Mouse (Mus musculus): ENCODE measurements around the gene Cdk8. TPM values are rescaled to one million over a fixed set of nuclear protein-coding genes. Genes with fewer than 3 reads are reported as not detected.
A peak's percentile ranks its signal among the peaks of the same experiment; 100 is the strongest.
"Not testable (repeated sequence)": the region's sequence is repeated elsewhere in the genome, so short reads cannot be mapped to it uniquely, and the experiment has no call there.

Gene Cdk8
- total RNA-seq (2021), result 10 to 100 TPM; 37.5 to 43.2 TPM

- DNase-seq (ENCODE audit: low spot score in 2 of 2), result peak; percentile 93 to 94
- intact Hi-C loops (cut with DNase I), result loop anchor here (1.0 to 5.0 kb wide), 2 partner anchors 18 to 61 kb away; no protein-coding TSS in a partner anchor
Observed at GRCm38 (mm10) chr5:146230864-146231654, at the start of gene Cdk8. Gene Cdk8, plus strand, starts transcription at chr5:146231230.

GRCm38 (mm10) chr5:146185204-146185603 is 45.8 kb upstream of the Cdk8 start, which contains the start of gene 1700001J03Rik:
Gene 1700001J03Rik, minus strand, starts transcription at chr5:146185304.
- intact Hi-C loops (cut with DNase I); DNase-seq (ENCODE audit: low spot score in 2 of 2): not testable (repeated sequence)

- DNase-seq (ENCODE audit: low spot score in 2 of 2), result peak; percentile 48 to 51
- intact Hi-C loops (cut with DNase I), result not testable (repeated sequence)
Observed at GRCm38 (mm10) chr5:146187441-146187840, 43.6 kb upstream of the Cdk8 start.

- no peak for DNase-seq (ENCODE audit: low spot score in 2 of 2)
- intact Hi-C loops (cut with DNase I), result no loop called here
Observed at GRCm38 (mm10) chr5:146188144-146188543, 42.9 kb upstream of the Cdk8 start.

GRCm38 (mm10) chr5:146188712-146189111 is 42.3 kb upstream of the Cdk8 start:
- intact Hi-C loops (cut with DNase I), result no loop called here
- no peak for DNase-seq (ENCODE audit: low spot score in 2 of 2)

GRCm38 (mm10) chr5:146190093-146190492 is 40.9 kb upstream of the Cdk8 start:
- DNase-seq (ENCODE audit: low spot score in 2 of 2), result no peak
- intact Hi-C loops (cut with DNase I), result no loop called here

- intact Hi-C loops (cut with DNase I), result no loop called here
- no peak for DNase-seq (ENCODE audit: low spot score in 2 of 2)
Observed at GRCm38 (mm10) chr5:146190501-146191269, 40.3 kb upstream of the Cdk8 start.

- no peak for DNase-seq (ENCODE audit: low spot score in 2 of 2)
- intact Hi-C loops (cut with DNase I), result no loop called here
Observed at GRCm38 (mm10) chr5:146193360-146193759, 37.7 kb upstream of the Cdk8 start.

GRCm38 (mm10) chr5:146199073-146199472 is 32.0 kb upstream of the Cdk8 start:
- DNase-seq (ENCODE audit: low spot score in 2 of 2), result no peak
- intact Hi-C loops (cut with DNase I), result no loop called here

- DNase-seq (ENCODE audit: low spot score in 2 of 2), result no peak
Observed at GRCm38 (mm10) chr5:146199540-146199939, 31.5 kb upstream of the Cdk8 start.

GRCm38 (mm10) chr5:146200580-146200979 is 30.4 kb upstream of the Cdk8 start:
- intact Hi-C loops (cut with DNase I), result no loop called here
- no peak for DNase-seq (ENCODE audit: low spot score in 2 of 2)

More at GRCm38 (mm10) chr5:146199540-146199939, 31.5 kb upstream of the Cdk8 start:
- intact Hi-C loops (cut with DNase I), result no loop called here

- intact Hi-C loops (cut with DNase I), result no loop called here
- no peak for DNase-seq (ENCODE audit: low spot score in 2 of 2)
Observed at GRCm38 (mm10) chr5:146203921-146204320, 27.1 kb upstream of the Cdk8 start.

- no peak for DNase-seq (ENCODE audit: low spot score in 2 of 2)
- intact Hi-C loops (cut with DNase I), result no loop called here
Observed at GRCm38 (mm10) chr5:146205537-146205936, 25.5 kb upstream of the Cdk8 start.

- intact Hi-C loops (cut with DNase I), result loop anchor here (5.0 kb wide), 1 partner anchor 157 kb away; no protein-coding TSS in a partner anchor
- no peak for DNase-seq (ENCODE audit: low spot score in 2 of 2)
Observed at GRCm38 (mm10) chr5:146220501-146220878, 10.5 kb upstream of the Cdk8 start.

- intact Hi-C loops (cut with DNase I), result loop anchor here (5.0 kb wide), 1 partner anchor 156 kb away; no protein-coding TSS in a partner anchor
- DNase-seq (ENCODE audit: low spot score in 2 of 2), result peak; percentile 90 to 92
Observed at GRCm38 (mm10) chr5:146220879-146221714, 9.9 kb upstream of the Cdk8 start, which contains the start of gene Rnf6. Gene Rnf6, minus strand, starts transcription at chr5:146221555.

GRCm38 (mm10) chr5:146221722-146222121 is 9.3 kb upstream of the Cdk8 start:
- intact Hi-C loops (cut with DNase I), result loop anchor here (5.0 kb wide), 1 partner anchor 156 kb away; no protein-coding TSS in a partner anchor
- no peak for DNase-seq (ENCODE audit: low spot score in 2 of 2)

GRCm38 (mm10) chr5:146223786-146224185 is 7.2 kb upstream of the Cdk8 start:
- intact Hi-C loops (cut with DNase I), result loop anchor here (5.0 kb wide), 1 partner anchor 154 kb away; no protein-coding TSS in a partner anchor
- DNase-seq (ENCODE audit: low spot score in 2 of 2), result no peak

- no peak for DNase-seq (ENCODE audit: low spot score in 2 of 2)
- intact Hi-C loops (cut with DNase I), result no loop called here
Observed at GRCm38 (mm10) chr5:146227496-146227895, 3.5 kb upstream of the Cdk8 start.

Data from left cerebral cortex, postnatal 36 days (tissue).